Mouse (Mus musculus): ENCODE results near the gene Atp1a4.

DNA sequence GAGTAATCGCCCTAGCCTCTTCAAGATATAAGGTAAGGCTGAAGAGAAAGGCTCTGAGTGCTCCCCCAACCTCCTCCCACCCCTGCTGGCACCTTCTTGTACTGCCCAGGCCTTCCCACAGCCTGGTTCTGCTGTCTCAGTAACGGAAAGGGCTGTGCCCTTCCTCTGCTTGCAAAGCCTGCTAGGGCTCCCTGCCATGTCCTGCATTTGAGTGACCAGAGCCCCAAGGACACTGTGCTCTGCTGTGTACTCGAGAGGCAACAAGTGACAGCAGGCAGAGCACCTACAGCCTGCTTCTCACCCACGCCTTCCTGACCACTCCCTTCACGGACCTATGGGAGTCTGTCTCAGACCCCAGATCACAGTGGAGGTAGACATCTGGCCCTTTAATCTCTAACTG, 42.0 kb upstream of the Atp1a4 start:
- TF ChIP-seq CTCF (IDR thresholded peaks at IDR 0.05; ENCODE audit: borderline replicate concordance, extremely low read depth, insufficient read depth, insufficient read length) (no peak), POLR2A (IDR thresholded peaks at IDR 0.05; ENCODE audit: borderline replicate concordance, extremely low read depth, insufficient read depth, insufficient read length, poor library complexity, severe bottlenecking) (no peak)

Data from brain, embryonic 14.5 days (tissue).